Mouse (Mus musculus) activated CD4-positive, CD25-positive, alpha-beta regulatory T cell, adult 4 months (primary cell): ENCODE results near the gene Myh7. TPM values are rescaled to one million over a fixed set of nuclear protein-coding genes. Genes with fewer than 3 reads are reported as not detected.

Source experiments
- polyA plus RNA-seq, 2 experiments: library from polyadenylated mRNA; unstranded; fragments of 100-300 nt; shearing (Covaris generic); gene quantifications; one replicate each; pipeline ENCODE4 v1.2.1; 2017

Gene Myh7
- polyA plus RNA-seq, 2 experiments from 2014 or later: not detected

Other genes with a start within 250 kb of the Myh7 start
- not detected for gene Slc7a8, start 212.7 kb downstream of the Myh7 start, polyA plus RNA-seq
- not detected for gene Rnf212b, start 180.5 kb downstream of the Myh7 start, polyA plus RNA-seq
- 1 to 10 TPM; 5.1 to 8.0 TPM for gene Homez, start 123.7 kb downstream of the Myh7 start, polyA plus RNA-seq
- under 1 TPM in 1 of 2 experiments, not detected in 1; 0.93 TPM for gene Ppp1r3e, start 117.1 kb downstream of the Myh7 start, polyA plus RNA-seq
- 1 to 10 TPM; 1.5 to 2.4 TPM for gene Bcl2l2, start 111.2 kb downstream of the Myh7 start, polyA plus RNA-seq
- gene Gm20521, start 111.2 kb downstream of the Myh7 start, polyA plus RNA-seq: not detected
- gene Pabpn1, start 102.1 kb downstream of the Myh7 start, polyA plus RNA-seq: 10 to 100 TPM; 22.8 to 30.8 TPM
- gene Slc22a17, start 81.5 kb downstream of the Myh7 start, polyA plus RNA-seq: 1 to 10 TPM in 1 of 2 experiments, under 1 TPM in 1; 0.52 to 1.1 TPM
- gene Efs, start 68.5 kb downstream of the Myh7 start, polyA plus RNA-seq: not detected
- not detected for gene Il25, start 61.9 kb downstream of the Myh7 start, polyA plus RNA-seq
- under 1 TPM in 1 of 2 experiments, not detected in 1; 0.50 TPM for gene Cmtm5, start 58.4 kb downstream of the Myh7 start, polyA plus RNA-seq
- gene Myh6, start 27.7 kb downstream of the Myh7 start, polyA plus RNA-seq: not detected
- gene Gm17428, start 17.7 kb downstream of the Myh7 start, polyA plus RNA-seq: not detected
- 100 to 1,000 TPM; 158 to 174 TPM for gene Ngdn, start 20.8 kb upstream of the Myh7 start, polyA plus RNA-seq
- gene Zfhx2, start 97.7 kb upstream of the Myh7 start, polyA plus RNA-seq: 1 to 10 TPM; 5.4 to 5.5 TPM
- gene Thtpa, start 100.2 kb upstream of the Myh7 start, polyA plus RNA-seq: 10 to 100 TPM in 1 of 2 experiments, 1 to 10 TPM in 1; 9.6 to 11.9 TPM
- 100 to 1,000 TPM in 1 of 2 experiments, 10 to 100 TPM in 1; 99.1 to 102 TPM for gene Ap1g2, start 112.0 kb upstream of the Myh7 start, polyA plus RNA-seq
- not detected for gene Jph4, start 122.3 kb upstream of the Myh7 start, polyA plus RNA-seq
- gene Dhrs2, start 227.4 kb upstream of the Myh7 start, polyA plus RNA-seq: not detected